Mouse (Mus musculus) forebrain, embryonic 16.5 days (tissue): ENCODE measurements around the gene Gm17359. TPM values are rescaled to one million over a fixed set of nuclear protein-coding genes. Genes with fewer than 3 reads are reported as not detected.
A peak's percentile ranks its signal among the peaks of the same experiment; 100 is the strongest.

Experiments used
- ATAC-seq: fragments of 200-750 bp; cut with Nextera tagmentation; 2 replicates; pipeline ENCODE4 v1.8.0; 2017; ENCODE audit warnings: mild to moderate bottlenecking, moderate library complexity
- H3K27ac ChIP-seq: fragments of 300-500 bp; sonication (generic); 2 replicates; pipeline ENCODE4 v1.5.1; 2014; ENCODE audit warnings: low read length, control low read depth
- H3K27me3 ChIP-seq: fragments of 300-500 bp; sonication (generic); replicated peaks from 2 replicates; pipeline ENCODE4 v1.6.1; 2014; ENCODE audit warnings: low read length; ENCODE audit not compliant: control insufficient read depth, insufficient read depth
- H3K36me3 ChIP-seq: fragments of 300-500 bp; sonication (generic); 2 replicates; pipeline ENCODE4 v1.6.1; 2014; ENCODE audit not compliant: control insufficient read depth, insufficient read depth
- H3K4me1 ChIP-seq: fragments of 300-500 bp; sonication (generic); replicated peaks from 2 replicates; pipeline ENCODE4 v1.6.1; 2014; ENCODE audit warnings: low read length; ENCODE audit not compliant: control insufficient read depth, insufficient read depth
- H3K4me2 ChIP-seq: fragments of 300-500 bp; sonication (generic); 2 replicates; pipeline ENCODE4 v1.6.1; 2014; ENCODE audit warnings: mild to moderate bottlenecking, low read length, control low read depth
- H3K4me3 ChIP-seq: fragments of 300-500 bp; sonication (generic); replicated peaks from 2 replicates; pipeline ENCODE4 v1.5.1; 2014; ENCODE audit warnings: mild to moderate bottlenecking, low read length, control low read depth
- H3K9ac ChIP-seq: fragments of 300-500 bp; sonication (generic); replicated peaks from 2 replicates; pipeline ENCODE4 v1.6.1; 2014; ENCODE audit warnings: low read depth, low read length, control low read depth
- H3K9me3 ChIP-seq: fragments of 300-500 bp; sonication (generic); 2 replicates; pipeline ENCODE4 v1.6.1; 2016; ENCODE audit warnings: low read length; ENCODE audit not compliant: control insufficient read depth
- WGBS: fragments of 180-500 bp; shearing (Covaris S2); extraction: QIAGEN DNeasy Blood & Tissue Kit; methylation state at CpG from one replicate; pipeline ENCODE4 v1.1.7; 2014; 5-methylcytosine and 5-hydroxymethylcytosine counted together
- polyA plus RNA-seq: library from polyadenylated mRNA; unstranded; fragments of >200 nt; fragmentation: Nextera tagmentation; extraction: Ambion mirVana; gene quantifications from 2 replicates; pipeline ENCODE4 v1.2.1, GENCODE M21; 2015

Gene Gm17359
- polyA plus RNA-seq, 1 experiment from 2014 or later = not detected

DNA sequence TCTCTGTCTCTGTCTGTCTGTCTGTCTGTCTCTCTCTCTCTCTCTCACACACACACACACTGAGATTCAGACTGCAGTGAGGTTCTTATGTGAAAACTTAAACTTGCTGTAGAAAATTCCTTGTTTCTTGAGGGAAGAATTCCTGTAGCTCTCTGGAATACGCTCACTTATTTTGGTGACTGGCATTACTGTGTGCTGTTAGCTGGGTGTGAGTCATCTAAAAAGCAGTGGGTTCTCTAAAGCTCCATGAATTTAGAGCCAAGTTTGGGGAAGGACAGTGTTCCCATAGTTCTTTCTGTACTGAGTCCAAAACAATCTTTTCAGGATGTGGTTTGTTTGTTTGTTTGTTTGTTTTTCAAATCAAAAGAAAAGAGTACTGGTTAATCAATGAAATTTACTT lies 89.0 kb downstream of the Gm17359 start:
- H3K27me3 ChIP-seq = no peaks in the 10 kb centered on the region
- H3K4me2 ChIP-seq = no peak overlapping the region
- no peak for ATAC-seq
- no peak overlapping the region for H3K9ac ChIP-seq
- no peaks in the 10 kb centered on the region for H3K36me3 ChIP-seq
- 87% methylated on average over 1 of the region's 1 CpGs for WGBS
- H3K9me3 ChIP-seq = no peaks in the 10 kb centered on the region
- no peak overlapping the region for H3K4me3 ChIP-seq
- no peaks in the 10 kb centered on the region for H3K4me1 ChIP-seq
- H3K27ac ChIP-seq = no peak overlapping the region

DNA sequence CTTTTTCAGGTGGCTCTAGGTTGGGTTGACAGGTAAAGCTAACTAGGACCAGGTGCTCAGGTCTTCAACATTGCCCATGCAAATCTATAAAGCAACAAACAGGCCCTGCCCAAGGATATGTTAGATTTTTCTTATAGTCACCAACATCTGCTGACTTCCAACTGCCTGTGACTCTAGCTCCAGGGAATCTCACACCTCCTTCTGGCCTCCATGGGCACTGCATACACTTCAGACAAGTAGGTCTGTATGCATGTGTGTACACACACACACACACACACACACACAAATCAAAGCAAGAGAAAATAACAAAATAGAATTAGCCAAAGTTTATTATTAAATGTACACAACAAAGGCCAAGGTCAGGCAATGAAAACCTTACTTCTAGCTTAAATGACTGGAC lies 97.1 kb downstream of the Gm17359 start:
- Histone ChIP-seq H3K9ac (no peak overlapping the region), H3K27ac (no peak overlapping the region), H3K9me3 (no peaks in the 10 kb centered on the region), H3K27me3 (no peaks in the 10 kb centered on the region), H3K36me3 (no peaks in the 10 kb centered on the region), H3K4me2 (no peak overlapping the region), H3K4me1 (0 out of 2 replicates have a peak, but pooled peaks cover 2% of the 10 kb centered on the region), H3K4me3 (no peak overlapping the region)
- no peak for ATAC-seq

DNA sequence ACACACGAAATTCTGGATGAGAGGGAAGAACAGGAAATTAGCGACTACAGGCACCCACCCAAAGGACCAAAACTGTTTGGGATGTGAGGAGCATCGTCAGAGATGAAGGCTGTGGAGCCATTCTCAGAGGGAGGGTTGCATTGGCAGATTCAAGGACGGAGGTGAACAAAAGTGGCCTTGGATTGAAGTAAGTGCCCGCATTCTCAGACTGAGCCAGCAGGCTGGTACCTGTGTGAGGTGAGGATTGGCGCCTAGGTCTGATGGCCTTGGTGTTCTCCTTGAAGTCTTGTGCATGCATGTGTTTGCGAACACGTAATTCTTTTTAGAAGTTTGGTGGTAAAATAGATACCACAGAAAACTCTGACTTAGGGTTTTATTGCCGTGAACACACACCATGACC lies 98.0 kb downstream of the Gm17359 start:
- no peak overlapping the region for H3K4me3 ChIP-seq
- no peaks in the 10 kb centered on the region for H3K27me3 ChIP-seq
- 78% methylated on average over 9 of the region's 9 CpGs for WGBS
- no peak overlapping the region for H3K4me2 ChIP-seq
- H3K36me3 ChIP-seq = no peaks in the 10 kb centered on the region
- H3K9ac ChIP-seq = no peak overlapping the region
- H3K9me3 ChIP-seq = no peaks in the 10 kb centered on the region
- no peak overlapping the region for H3K27ac ChIP-seq
- ATAC-seq = no peak
- H3K4me1 ChIP-seq = 0 out of 2 replicates have a peak, but pooled peaks cover 2% of the 10 kb centered on the region

DNA sequence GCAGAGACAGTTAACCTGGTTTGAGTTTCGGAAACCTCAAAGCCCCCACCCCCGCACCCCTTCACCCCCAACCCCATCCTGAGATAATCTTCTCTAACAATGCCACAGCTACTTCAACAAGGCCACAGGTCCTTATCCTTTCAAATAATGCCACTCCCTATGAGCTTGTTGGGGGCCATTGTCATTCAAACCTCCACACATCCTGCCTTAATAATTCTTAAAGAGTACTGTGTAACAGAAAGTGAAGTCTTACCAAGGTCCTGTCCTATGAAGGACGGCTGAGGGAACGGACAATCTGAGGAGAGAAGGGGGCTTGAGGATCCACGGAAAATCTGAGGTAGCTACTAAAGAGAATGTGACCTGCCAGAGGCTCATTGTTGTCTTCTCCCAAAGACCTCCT lies 98.5 kb downstream of the Gm17359 start:
- Histone ChIP-seq H3K4me2 (no peak overlapping the region), H3K27me3 (no peaks in the 10 kb centered on the region), H3K9ac (no peak overlapping the region), H3K9me3 (no peaks in the 10 kb centered on the region), H3K4me1 (0 out of 2 replicates have a peak, but pooled peaks cover 2% of the 10 kb centered on the region), H3K4me3 (no peak overlapping the region), H3K36me3 (no peaks in the 10 kb centered on the region), H3K27ac (no peak overlapping the region)
- WGBS = 38% methylated on average over 5 of the region's 5 CpGs
- no peak for ATAC-seq

DNA sequence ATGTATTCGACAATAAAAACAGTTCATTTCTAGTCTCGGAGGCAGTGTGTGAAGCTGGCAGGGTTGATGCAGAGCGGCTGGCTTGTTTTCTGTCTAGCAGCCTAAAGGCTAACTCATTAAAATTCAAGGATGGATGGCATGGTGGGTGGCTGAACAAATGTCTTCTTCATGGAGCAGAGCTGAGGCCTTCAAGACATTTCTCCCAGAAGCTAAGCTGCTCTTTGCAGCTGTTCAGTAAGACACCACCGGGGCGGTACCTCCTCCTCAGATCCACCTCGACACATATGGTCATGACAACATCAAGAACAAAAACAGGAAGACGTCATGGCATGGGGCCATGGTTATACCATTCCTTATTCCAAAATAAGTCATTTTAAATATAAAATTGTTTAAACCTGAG lies 99.7 kb downstream of the Gm17359 start:
- no peak overlapping the region for H3K27ac ChIP-seq
- H3K9ac ChIP-seq = no peak overlapping the region
- H3K9me3 ChIP-seq = no peaks in the 10 kb centered on the region
- no peak overlapping the region for H3K4me3 ChIP-seq
- no peak overlapping the region for H3K4me2 ChIP-seq
- 62% methylated on average over 7 of the region's 7 CpGs for WGBS
- ATAC-seq = peak; percentile 41; the same call in 1 of the 2 replicates
- H3K4me1 ChIP-seq = peaks cover 9% of the 10 kb centered on the region
- H3K27me3 ChIP-seq = no peaks in the 10 kb centered on the region
- no peaks in the 10 kb centered on the region for H3K36me3 ChIP-seq

DNA sequence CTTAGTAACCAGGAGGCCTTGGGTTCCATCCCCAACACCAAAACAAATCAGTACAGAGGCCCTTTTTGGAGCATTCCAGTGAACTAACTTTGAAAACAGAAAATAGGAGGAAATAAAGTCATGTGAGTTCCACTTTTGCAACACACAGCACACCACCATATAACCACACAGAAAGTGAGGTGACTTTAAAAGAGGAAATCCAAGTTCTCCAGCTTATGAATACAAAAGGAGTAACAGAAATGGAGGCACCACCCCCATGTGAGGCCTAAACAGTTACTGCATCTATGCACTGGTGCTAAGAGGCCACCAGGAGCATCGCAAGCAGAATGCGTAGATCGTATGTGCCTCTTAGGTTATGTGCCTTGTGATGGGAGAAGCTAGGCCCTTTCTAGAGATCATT lies 101.8 kb downstream of the Gm17359 start:
- no peaks in the 10 kb centered on the region for H3K9me3 ChIP-seq
- ATAC-seq = no peak

DNA sequence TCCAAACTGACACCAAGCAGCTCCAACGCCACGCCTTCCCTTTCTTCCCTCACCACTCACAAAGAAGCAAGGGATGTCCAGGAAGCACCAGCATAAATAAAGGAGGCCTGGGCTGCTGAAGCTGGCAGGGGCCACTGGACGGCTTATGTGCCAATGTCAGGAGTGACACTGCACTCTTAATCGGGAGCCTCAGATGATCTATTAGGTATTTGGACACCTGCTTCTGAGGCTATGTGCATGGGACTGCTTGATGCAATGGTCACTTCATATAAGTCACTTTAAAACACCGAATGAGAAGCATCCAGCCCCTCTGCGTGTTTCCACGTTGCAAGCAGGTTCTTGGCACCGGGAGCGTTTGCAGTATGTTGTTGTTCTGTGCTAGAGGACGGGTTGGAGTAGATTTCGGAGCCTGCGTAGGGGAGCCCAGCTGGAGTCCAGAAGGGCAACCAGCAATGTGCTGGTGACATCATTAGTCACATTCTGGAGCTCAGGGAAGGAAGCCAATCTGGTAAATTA lies 104.6 kb downstream of the Gm17359 start:
- Histone ChIP-seq H3K4me1 (peaks cover 11% of the 10 kb centered on the region), H3K36me3 (no peaks in the 10 kb centered on the region), H3K4me2 (peak overlapping the region; percentile 8), H3K4me3 (no peak overlapping the region), H3K9me3 (peaks cover 2% of the 10 kb centered on the region; the same call in 1 of the 2 replicates), H3K9ac (peak overlapping the region; percentile 24), H3K27me3 (no peaks in the 10 kb centered on the region), H3K27ac (peak overlapping the region; percentile 75)
- ATAC-seq = peak; percentile 96
- 37% methylated on average over 12 of the region's 12 CpGs for WGBS

More for the DNA sequence above, 101.8 kb downstream of the Gm17359 start:
- no peak overlapping the region for H3K27ac ChIP-seq
- H3K4me1 ChIP-seq = peaks cover 13% of the 10 kb centered on the region
- no peak overlapping the region for H3K4me2 ChIP-seq
- WGBS = 100% methylated on average over 3 of the region's 3 CpGs
- no peak overlapping the region for H3K4me3 ChIP-seq
- H3K9ac ChIP-seq = no peak overlapping the region
- H3K36me3 ChIP-seq = no peaks in the 10 kb centered on the region
- no peaks in the 10 kb centered on the region for H3K27me3 ChIP-seq

DNA sequence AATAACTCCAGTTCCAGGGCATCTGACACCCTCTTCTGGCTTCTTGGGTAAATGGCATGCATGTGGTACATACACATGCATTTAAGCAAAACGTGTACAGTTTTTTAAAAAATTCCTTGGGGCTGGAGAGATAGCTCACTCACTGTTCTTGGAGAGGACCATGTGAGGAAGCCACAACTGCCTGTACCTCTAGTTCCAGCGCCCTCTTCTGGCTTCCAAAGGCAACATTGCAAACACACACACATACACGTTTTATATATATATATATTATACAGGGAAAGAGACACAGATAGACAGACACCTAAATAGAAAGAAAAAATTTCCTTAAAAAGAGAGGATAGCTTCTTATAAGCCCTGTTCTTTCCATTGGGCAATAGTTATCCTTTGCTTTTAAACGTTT lies 107.4 kb downstream of the Gm17359 start:
- Histone ChIP-seq H3K9me3 (peaks cover 2% of the 10 kb centered on the region; the same call in 1 of the 2 replicates), H3K27ac (no peak overlapping the region), H3K9ac (no peak overlapping the region), H3K27me3 (no peaks in the 10 kb centered on the region), H3K4me1 (peaks cover 10% of the 10 kb centered on the region), H3K4me2 (no peak overlapping the region), H3K36me3 (no peaks in the 10 kb centered on the region), H3K4me3 (no peak overlapping the region)
- WGBS = 68% methylated on average over 4 of the region's 4 CpGs
- no peak for ATAC-seq

DNA sequence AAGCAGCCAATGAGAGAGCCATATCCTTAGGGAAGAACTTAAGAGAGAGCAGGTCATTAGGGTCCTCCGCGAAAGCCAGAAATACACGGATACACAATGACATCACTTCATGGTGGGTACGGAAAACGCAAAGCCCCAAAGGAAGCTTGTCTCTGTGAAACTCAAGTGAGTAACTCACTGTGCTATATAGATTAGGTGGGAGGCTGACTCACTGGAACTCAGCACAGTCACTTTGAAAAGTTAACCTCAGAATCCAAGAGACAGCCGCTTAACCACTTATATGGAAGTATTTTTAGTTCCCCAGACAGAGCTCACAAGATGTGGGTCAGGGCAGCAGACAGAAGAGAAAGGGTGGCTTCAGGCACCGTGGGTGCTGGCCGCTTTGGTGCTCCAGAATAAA lies 108.6 kb downstream of the Gm17359 start:
- Histone ChIP-seq H3K4me2 (no peak overlapping the region), H3K9me3 (peaks cover 2% of the 10 kb centered on the region; the same call in 1 of the 2 replicates), H3K27ac (no peak overlapping the region), H3K9ac (no peak overlapping the region), H3K36me3 (no peaks in the 10 kb centered on the region), H3K4me1 (peaks cover 10% of the 10 kb centered on the region), H3K27me3 (no peaks in the 10 kb centered on the region), H3K4me3 (no peak overlapping the region)
- no peak for ATAC-seq
- 86% methylated on average over 8 of the region's 8 CpGs for WGBS

DNA sequence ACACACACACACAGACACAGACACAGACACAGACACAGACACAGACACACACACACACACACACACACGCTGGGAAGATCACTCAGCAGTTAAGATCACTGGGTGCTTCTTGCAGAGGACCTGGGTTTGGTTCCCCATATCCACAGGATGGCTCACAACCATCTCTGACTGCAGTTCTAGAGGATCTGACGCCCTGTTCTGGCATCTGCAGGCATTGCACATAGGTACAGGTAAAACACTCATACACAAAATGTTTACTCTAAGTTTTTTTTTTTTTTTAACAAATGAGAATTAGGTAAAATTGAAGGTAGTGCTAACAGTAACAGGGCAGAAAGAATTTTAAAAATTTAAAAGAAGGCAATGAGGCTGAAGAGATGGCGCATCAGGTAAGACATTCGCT lies 109.7 kb downstream of the Gm17359 start:
- Histone ChIP-seq H3K36me3 (no peaks in the 10 kb centered on the region), H3K4me3 (no peak overlapping the region), H3K4me2 (no peak overlapping the region), H3K4me1 (peaks cover 4% of the 10 kb centered on the region; the same call in 1 of the 2 replicates), H3K27ac (no peak overlapping the region), H3K27me3 (no peaks in the 10 kb centered on the region), H3K9ac (no peak overlapping the region), H3K9me3 (peaks cover 2% of the 10 kb centered on the region; the same call in 1 of the 2 replicates)
- 96% methylated on average over 4 of the region's 4 CpGs for WGBS
- no peak for ATAC-seq
